Mouse (Mus musculus) erythroblast, embryonic 14.5 days (primary cell): ENCODE measurements around the gene Cenpl.

Experiments
- GATA1 ChIP-seq: IDR thresholded peaks from 2 replicates; pipeline ENCODE4 v1.6.1; 2012; ENCODE audit warnings: low read length, inconsistent platforms, mixed read lengths
- TAL1 ChIP-seq: IDR thresholded peaks from 3 replicates; pipeline ENCODE4 v1.6.1; 2012; ENCODE audit warnings: low read length, inconsistent platforms, mixed read lengths

DNA sequence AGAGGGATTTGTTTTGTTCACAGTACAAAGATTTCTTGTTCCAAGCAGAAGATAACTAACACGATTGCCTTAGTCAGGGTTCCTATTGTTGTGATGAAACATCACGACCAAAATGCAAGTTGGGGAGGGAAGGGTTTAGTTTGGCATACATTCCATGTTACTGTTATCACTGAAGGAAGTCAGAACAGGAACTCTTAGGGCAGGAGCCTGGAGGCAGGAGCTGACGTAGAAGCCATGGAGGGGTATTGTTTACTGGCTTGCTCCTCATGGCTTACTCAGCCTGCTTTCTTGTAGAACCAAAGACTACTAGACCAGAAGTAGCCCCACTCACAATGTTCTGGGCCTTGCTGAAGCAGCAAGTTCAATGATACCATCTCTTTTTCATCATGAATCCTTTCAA is 23.5 kb upstream of the Cenpl start:
- no peak for TF ChIP-seq GATA1
- TF ChIP-seq TAL1 = no peak
